Mouse (Mus musculus) limb, embryonic 10.5 days (tissue): ENCODE measurements around the gene Syn3. TPM values are rescaled to one million over a fixed set of nuclear protein-coding genes. Genes with fewer than 3 reads are reported as not detected.
A peak's percentile ranks its signal among the peaks of the same experiment; 100 is the strongest.

ENCODE experiments used
- DNase-seq: peaks from one replicate; pipeline ENCODE4 v3.0.0-alpha.2; 2017; ENCODE audit warnings: low spot score
- H3K27ac ChIP-seq: fragments of 300-500 bp; sonication (generic); 2 replicates; pipeline ENCODE4 v1.5.1; 2016; ENCODE audit warnings: mild to moderate bottlenecking
- H3K27me3 ChIP-seq: fragments of 300-500 bp; sonication (generic); 2 replicates; pipeline ENCODE4 v1.6.1; 2016; ENCODE audit warnings: low read depth, mild to moderate bottlenecking; ENCODE audit not compliant: poor library complexity, severe bottlenecking
- H3K36me3 ChIP-seq: fragments of 300-500 bp; sonication (generic); 2 replicates; pipeline ENCODE4 v1.6.1; 2016; ENCODE audit warnings: mild to moderate bottlenecking, moderate library complexity
- H3K4me1 ChIP-seq: fragments of 300-500 bp; sonication (generic); 2 replicates; pipeline ENCODE4 v1.6.1; 2016
- H3K4me3 ChIP-seq: fragments of 300-500 bp; sonication (generic); 2 replicates; pipeline ENCODE4 v1.5.1; 2016; ENCODE audit warnings: mild to moderate bottlenecking, moderate library complexity
- H3K9me3 ChIP-seq: fragments of 300-500 bp; sonication (generic); replicated peaks from 2 replicates; pipeline ENCODE4 v1.6.1; 2016; ENCODE audit warnings: mild to moderate bottlenecking
- WGBS: fragments of 180-500 bp; shearing (Covaris S2); methylation state at CpG from one replicate; pipeline ENCODE4 v1.1.7; 2016; 5-methylcytosine and 5-hydroxymethylcytosine counted together
- polyA plus RNA-seq: library from polyadenylated mRNA; unstranded; fragments of >200 nt; fragmentation: Nextera tagmentation; extraction: Ambion mirVana; gene quantifications from 2 replicates; pipeline ENCODE4 v1.2.1, GENCODE M21; 2016

Gene Syn3
- polyA plus RNA-seq, 1 experiment from 2014 or later = 3.6 TPM

DNA sequence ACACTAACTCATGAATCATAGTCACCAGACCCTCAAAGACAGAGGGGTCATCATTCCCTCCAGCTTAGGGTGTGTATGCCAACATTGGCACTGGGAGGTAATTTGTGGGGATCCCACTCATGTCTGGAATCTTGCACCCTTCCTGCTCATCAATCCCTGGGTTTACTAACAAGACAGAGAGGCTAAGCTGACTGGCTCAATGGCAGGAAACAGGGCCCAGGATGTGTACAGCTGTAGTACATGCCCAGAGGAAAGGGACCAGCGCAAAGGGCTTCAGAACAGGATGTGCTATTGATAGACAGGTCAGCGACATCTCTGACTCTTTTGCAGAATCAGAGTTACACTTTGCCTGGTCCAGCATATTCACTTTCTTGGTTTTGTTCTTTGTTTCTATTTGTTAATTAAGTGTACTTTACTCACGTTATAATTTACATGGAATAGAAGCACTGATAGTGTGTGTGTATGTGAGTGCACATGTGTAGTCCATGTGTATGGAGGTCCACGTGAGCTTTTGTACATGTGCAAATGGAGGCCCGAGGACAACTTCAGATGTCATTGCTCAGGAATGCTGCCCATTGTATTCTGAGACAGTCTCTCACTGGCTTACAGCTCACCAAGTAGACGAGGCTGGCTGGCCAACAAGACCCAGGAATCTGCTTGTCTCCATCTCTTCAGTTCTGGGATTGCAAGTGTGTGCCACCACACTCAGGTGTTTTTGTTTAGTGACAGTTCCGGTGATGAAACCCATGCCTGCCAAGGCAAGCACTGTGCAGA, 248.4 kb downstream of the Syn3 start:
- Histone ChIP-seq H3K36me3 (no peaks in the 10 kb centered on the region), H3K4me3 (no peak overlapping the region), H3K9me3 (no peaks in the 10 kb centered on the region), H3K27me3 (no peaks in the 10 kb centered on the region), H3K4me1 (no peaks in the 10 kb centered on the region), H3K27ac (0 out of 2 replicates have a peak overlapping the region, but pooled peaks have one; percentile 14)
- no peak for DNase-seq
- WGBS = 83% methylated on average over 7 of the region's 7 CpGs

DNA sequence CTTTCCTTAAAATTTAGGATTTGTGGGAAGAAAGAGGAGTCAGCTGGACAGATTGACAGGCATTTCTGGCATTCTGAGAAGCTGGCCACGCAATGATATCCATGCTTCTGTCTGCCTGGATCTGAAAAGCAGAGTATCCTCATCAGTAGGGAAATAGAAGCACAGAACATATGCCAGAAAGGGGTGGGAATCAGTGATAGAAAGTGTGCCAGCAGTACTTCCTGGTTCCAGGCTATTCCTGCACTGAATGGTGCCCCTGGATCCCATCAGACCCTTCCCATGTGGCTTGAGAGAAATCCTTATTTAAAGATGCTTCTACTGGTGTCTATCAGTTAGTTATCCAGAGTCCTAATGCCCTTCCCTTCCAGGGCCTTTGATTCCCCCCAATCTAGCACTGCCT, 249.4 kb downstream of the Syn3 start:
- Histone ChIP-seq H3K4me3 (no peak overlapping the region), H3K9me3 (no peaks in the 10 kb centered on the region), H3K36me3 (no peaks in the 10 kb centered on the region), H3K4me1 (no peaks in the 10 kb centered on the region), H3K27me3 (no peaks in the 10 kb centered on the region), H3K27ac (no peak overlapping the region)
- WGBS = 90% methylated on average over 1 of the region's 1 CpGs
- no peak for DNase-seq

DNA sequence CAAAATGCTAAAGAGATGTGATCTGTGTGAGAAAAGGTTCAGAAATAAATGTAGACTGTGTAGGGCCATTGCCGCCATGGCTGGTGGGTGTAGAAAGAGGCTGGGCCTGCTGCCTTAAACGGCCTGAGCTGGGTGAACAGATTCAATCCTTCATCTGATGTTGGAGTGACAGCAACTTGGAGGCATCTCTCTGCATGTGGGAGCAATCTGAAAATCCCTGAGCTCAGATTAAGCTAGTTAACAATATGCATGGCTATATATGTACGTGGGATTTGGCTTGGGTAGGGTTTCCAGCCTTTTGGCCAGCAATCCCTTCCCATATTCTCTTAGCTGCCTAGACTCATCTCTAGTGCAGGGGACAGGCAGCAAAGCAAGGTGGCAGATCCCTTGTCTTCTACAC, 249.9 kb downstream of the Syn3 start:
- DNase-seq = no peak
- H3K27me3 ChIP-seq = no peaks in the 10 kb centered on the region
- no peaks in the 10 kb centered on the region for H3K36me3 ChIP-seq
- H3K9me3 ChIP-seq = no peaks in the 10 kb centered on the region
- no peak overlapping the region for H3K4me3 ChIP-seq
- H3K27ac ChIP-seq = no peak overlapping the region
- H3K4me1 ChIP-seq = no peaks in the 10 kb centered on the region
- 94% methylated on average over 3 of the region's 3 CpGs for WGBS

DNA sequence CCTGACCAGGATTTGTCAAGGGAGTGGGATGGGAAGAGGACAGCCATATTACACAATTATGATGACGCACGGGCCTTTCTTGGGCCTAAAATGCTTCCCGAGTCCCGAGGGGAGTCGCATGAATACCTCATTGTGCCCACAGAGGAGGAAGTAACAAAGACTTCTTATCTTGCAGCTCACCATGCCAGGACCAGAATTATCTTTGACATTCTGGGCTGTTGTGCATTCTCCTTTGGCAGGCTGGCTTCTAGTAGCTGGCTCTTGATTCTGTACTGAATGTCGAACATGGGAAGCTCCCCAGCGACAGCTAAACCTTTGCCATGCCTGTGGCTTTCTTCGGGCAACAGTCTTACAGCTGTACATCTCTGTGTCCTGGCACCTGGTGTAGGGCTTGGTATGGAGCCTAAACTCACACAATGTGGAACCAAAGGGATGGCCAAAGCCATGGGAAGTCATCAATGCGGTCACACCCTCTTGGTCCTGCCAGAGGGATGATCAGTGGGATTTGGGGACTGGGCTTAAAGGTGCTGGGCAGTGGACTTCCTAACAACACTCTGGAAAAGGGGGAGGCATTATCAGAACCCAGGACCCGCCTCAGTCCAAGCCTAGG, 250.5 kb downstream of the Syn3 start:
- DNase-seq = no peak
- H3K27ac ChIP-seq = no peak overlapping the region
- H3K36me3 ChIP-seq = no peaks in the 10 kb centered on the region
- H3K4me3 ChIP-seq = no peak overlapping the region
- no peaks in the 10 kb centered on the region for H3K4me1 ChIP-seq
- no peaks in the 10 kb centered on the region for H3K27me3 ChIP-seq
- 92% methylated on average over 10 of the region's 10 CpGs for WGBS
- no peaks in the 10 kb centered on the region for H3K9me3 ChIP-seq

DNA sequence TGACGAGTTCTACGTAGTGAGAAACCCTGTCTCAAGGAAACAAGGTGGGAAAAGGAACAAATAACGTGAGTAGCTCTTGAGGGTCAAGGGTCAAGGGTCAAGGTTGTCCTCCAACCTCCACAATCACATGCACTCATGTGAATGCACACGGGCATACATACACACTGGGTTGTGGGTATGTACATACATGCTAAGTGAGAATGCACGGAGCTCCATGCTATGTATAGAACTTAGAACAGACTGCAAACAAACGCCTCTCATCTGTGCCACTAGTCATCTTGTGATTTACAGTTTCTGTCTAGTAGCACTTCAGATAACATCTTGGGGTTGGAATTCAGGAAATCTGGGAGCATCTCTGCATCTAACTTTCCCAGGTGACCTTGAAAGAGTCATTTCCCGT, 253.3 kb downstream of the Syn3 start:
- DNase-seq = no peak
- no peaks in the 10 kb centered on the region for H3K9me3 ChIP-seq
- WGBS = 89% methylated on average over 7 of the region's 7 CpGs

DNA sequence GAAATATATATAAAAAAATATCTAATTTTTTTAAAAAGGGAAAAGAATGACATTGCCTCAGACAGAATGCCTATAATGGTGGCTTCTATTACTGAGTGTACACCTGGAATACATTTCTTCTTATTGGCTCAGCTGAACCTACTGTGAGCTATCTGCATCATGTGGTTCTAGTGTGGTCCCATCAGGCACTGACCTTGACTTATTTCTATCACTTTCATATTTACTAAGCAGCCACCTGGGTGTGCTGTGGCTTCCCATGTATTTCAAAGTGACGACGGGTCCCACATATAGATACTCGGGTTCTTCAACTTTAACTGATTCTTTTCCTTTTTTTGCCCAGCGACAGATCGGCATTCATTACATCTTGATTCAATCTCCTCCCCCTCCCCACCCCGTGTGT, 255.2 kb downstream of the Syn3 start:
- Histone ChIP-seq H3K9me3 (no peaks in the 10 kb centered on the region), H3K36me3 (no peaks in the 10 kb centered on the region), H3K27me3 (no peaks in the 10 kb centered on the region), H3K4me3 (no peak overlapping the region), H3K4me1 (no peaks in the 10 kb centered on the region), H3K27ac (no peak overlapping the region)
- 88% methylated on average over 6 of the region's 6 CpGs for WGBS
- DNase-seq = no peak

More for the DNA sequence above, 253.3 kb downstream of the Syn3 start:
- no peaks in the 10 kb centered on the region for H3K4me1 ChIP-seq
- H3K27ac ChIP-seq = no peak overlapping the region
- H3K4me3 ChIP-seq = no peak overlapping the region
- H3K36me3 ChIP-seq = no peaks in the 10 kb centered on the region
- no peaks in the 10 kb centered on the region for H3K27me3 ChIP-seq

DNA sequence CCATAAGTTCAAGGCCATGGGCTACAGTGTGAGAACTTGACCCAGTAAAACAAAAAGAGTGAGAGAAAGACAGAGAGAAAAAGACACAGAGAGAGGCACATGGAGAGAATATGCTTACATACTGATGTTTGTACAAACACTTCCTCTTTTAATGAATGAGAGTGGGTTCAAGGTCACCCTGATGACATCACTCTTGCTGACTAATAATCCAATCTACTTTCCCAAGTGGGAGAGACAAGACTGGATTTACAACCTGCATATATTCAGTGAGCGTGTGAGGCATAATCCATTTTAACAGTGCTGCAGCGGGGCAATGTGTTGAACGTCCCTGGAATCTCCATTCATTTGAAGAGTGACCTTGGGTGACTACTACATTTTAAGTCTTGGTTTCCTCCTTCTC, 256.0 kb downstream of the Syn3 start:
- WGBS = 89% methylated on average over 3 of the region's 3 CpGs
- no peaks in the 10 kb centered on the region for H3K4me1 ChIP-seq
- H3K4me3 ChIP-seq = no peak overlapping the region
- no peaks in the 10 kb centered on the region for H3K27me3 ChIP-seq
- H3K9me3 ChIP-seq = no peaks in the 10 kb centered on the region
- H3K27ac ChIP-seq = no peak overlapping the region
- no peaks in the 10 kb centered on the region for H3K36me3 ChIP-seq
- no peak for DNase-seq

DNA sequence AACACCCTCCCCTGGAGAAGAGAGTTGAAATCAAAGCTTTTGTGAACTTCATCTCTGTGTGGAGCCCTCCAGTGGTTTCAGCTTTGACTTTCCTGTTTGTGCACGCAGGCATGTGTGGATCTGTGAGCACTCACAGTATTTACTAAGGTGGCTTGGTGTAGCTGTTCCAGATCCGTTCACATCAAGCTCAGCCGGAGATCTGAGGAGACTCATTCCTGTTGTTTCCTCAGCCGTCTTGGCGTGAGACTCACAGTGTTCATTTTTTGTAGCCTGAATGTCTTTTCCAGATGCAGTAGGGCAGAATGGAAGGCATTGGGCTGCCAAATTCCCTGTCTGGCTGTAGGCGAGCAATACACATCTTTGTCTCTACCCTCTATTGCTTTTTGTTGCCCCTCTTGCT, 268.7 kb downstream of the Syn3 start:
- Histone ChIP-seq H3K27ac (no peak overlapping the region), H3K36me3 (no peaks in the 10 kb centered on the region), H3K4me3 (no peak overlapping the region), H3K4me1 (peaks cover 8% of the 10 kb centered on the region), H3K27me3 (no peaks in the 10 kb centered on the region), H3K9me3 (no peaks in the 10 kb centered on the region)
- no peak for DNase-seq
- WGBS = 91% methylated on average over 6 of the region's 6 CpGs

DNA sequence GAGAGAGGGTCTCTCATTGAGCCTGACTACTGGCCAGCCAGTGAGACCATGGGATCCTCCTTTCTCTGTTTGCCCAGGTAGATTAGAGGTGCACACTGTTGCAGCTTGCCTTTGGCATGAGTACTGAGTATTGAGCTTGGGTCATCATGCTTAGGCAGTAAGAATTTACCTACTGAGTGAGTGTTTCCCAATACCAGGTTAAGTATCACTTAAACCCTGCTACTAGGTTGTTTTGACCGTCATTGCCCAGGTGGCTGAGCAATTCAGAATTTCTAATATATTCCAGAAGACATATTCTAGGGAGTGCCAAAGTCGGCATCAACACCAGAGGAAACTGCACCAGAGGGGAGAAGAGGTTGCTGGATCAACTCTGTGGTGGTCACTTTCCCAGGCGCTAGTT, 273.2 kb downstream of the Syn3 start:
- no peaks in the 10 kb centered on the region for H3K27me3 ChIP-seq

DNA sequence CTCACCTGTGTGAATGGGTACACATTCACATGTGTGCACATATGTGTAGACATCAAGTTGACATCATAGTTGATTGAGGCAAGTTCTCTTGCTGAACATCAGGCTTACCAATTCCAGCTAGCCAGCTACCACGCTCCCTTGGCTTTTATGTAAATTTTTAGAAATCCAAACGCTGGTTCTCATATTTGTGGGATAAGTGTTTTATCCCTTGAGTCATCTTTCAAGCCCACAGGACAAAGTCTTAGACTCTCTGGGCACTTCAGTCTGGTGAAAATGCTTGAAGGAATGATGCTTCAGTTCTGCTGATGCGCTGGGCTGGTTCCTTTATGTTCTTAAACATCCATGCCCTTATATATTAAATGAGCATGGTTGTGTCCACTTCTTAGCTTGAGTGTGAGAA, 279.7 kb downstream of the Syn3 start:
- Histone ChIP-seq H3K4me1 (no peaks in the 10 kb centered on the region), H3K27ac (no peak overlapping the region), H3K27me3 (no peaks in the 10 kb centered on the region), H3K4me3 (no peak overlapping the region), H3K9me3 (no peaks in the 10 kb centered on the region), H3K36me3 (no peaks in the 10 kb centered on the region)
- DNase-seq = no peak
- 93% methylated on average over 3 of the region's 3 CpGs for WGBS

More for the DNA sequence above, 273.2 kb downstream of the Syn3 start:
- Histone ChIP-seq H3K4me3 (no peak overlapping the region), H3K9me3 (no peaks in the 10 kb centered on the region), H3K27ac (no peak overlapping the region), H3K36me3 (no peaks in the 10 kb centered on the region), H3K4me1 (no peaks in the 10 kb centered on the region)
- no peak for DNase-seq
- 87% methylated on average over 3 of the region's 3 CpGs for WGBS

DNA sequence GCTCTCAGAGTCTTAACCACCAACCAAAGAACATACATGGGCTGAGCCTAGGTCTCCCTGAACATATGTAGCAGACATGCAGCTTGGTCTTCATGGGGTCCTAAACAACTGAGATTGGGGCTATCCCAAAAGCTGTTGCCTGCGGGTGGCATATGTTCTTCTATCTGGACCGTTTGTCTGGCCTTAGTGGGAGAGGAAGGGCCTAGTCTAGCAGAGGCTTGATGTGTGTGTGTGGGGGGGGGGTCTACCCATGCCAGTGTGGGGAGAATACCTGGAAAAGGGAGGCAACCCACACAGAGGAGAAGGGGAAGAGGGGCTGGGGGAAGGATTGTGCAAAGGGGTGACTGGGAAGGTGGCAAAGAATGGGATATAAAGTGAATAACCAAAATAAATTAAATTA, 281.9 kb downstream of the Syn3 start:
- Histone ChIP-seq H3K4me3 (no peak overlapping the region), H3K27me3 (no peaks in the 10 kb centered on the region), H3K9me3 (no peaks in the 10 kb centered on the region), H3K27ac (no peak overlapping the region), H3K36me3 (no peaks in the 10 kb centered on the region), H3K4me1 (no peaks in the 10 kb centered on the region)
- DNase-seq = no peak
- 87% methylated on average over 2 of the region's 2 CpGs for WGBS

DNA sequence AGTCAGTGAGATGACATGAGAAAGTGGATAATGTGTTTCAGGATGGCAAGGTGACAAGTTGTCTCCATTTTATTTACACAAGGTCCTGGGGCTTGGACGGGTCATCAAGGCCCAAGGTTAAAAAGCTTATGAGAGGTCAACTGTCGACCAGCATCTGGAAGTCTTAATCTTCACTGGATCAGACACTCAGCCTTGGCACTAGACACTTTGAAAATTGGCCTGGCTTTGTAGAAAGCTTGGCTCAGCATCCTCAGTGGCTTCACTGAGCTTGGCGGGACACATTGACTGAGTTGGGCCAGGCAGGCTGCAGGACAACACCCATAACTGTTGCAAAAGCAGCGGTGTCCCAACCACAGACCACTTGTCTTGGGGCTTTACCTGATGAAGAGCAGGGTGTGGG, 286.6 kb downstream of the Syn3 start:
- Histone ChIP-seq H3K27ac (no peak overlapping the region), H3K4me1 (peaks cover 3% of the 10 kb centered on the region; the same call in 1 of the 2 replicates), H3K27me3 (no peaks in the 10 kb centered on the region), H3K4me3 (no peak overlapping the region), H3K9me3 (no peaks in the 10 kb centered on the region), H3K36me3 (no peaks in the 10 kb centered on the region)
- no peak for DNase-seq
- 65% methylated on average over 4 of the region's 4 CpGs for WGBS

DNA sequence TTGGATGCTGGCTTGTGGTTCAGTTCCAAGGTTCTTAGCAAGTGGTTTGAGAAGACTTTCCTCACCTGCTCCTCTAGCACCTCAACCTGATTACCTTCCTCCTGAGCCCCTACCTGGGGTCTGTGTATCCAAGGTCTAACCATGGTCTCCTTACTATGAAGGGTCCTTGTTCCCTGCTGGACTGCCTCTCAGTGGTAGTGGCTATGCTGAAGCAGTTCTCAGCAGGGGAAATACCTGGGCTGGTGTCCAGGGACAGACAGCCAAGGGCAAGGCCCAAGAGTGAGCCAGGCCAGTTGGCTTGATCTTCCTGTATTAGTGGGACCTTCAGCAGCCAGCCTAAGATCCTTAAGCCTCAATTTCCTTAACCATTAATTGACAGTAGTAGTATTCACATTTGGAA, 294.8 kb downstream of the Syn3 start:
- Histone ChIP-seq H3K27me3 (no peaks in the 10 kb centered on the region), H3K4me3 (no peak overlapping the region), H3K36me3 (no peaks in the 10 kb centered on the region), H3K27ac (no peak overlapping the region), H3K9me3 (no peaks in the 10 kb centered on the region), H3K4me1 (no peaks in the 10 kb centered on the region)
- no peak for DNase-seq
